Mouse (Mus musculus) kidney, adult 10 weeks (tissue): ENCODE measurements around the gene Ccno. TPM values are rescaled to one million over a fixed set of nuclear protein-coding genes. Genes with fewer than 3 reads are reported as not detected.

Source experiments
- polyA plus RNA-seq: library from polyadenylated mRNA; stranded (reverse); fragments of 350-450 nt; fragmentation: Illumina TruSeq; extraction: RNeasy Lipid Tissue Mini Kit (QIAGEN cat#74804); gene quantifications from one replicate; pipeline ENCODE4 v1.2.3, GENCODE M21; 2014; ENCODE audit warnings: low read depth, low replicate concordance

Gene Ccno
- polyA plus RNA-seq = not detected

DNA sequence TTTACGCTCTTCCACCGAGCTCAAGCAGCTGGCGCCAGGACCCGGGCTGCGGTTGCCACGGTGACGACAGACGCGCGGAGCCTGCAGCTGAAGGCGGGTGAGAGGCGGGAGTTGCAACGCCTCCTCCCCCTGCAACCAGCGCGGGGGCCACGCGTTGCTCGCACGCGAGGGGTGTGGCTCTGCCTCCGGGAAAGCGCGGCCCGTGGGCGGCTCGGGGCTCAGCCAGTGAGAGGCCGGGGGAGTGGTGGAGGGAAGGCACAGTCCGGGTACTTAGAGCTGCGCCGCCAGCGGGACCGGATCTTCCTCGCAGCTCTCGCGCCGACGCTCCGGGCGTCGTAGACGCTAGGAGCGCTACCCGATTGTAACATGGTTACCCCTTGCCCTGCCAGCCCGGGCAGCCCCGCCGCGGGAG is at the start of gene Ccno:
Ccno (plus strand) TSS at position 271 of the 412 bp plus-strand sequence.

GRCm38 (mm10) chr13:112993531-112994152 is 6.0 kb downstream of the Ccno start, which contains the start of gene Mcidas:
TSS of gene Mcidas (plus strand) at chr13:112993845.

DNA sequence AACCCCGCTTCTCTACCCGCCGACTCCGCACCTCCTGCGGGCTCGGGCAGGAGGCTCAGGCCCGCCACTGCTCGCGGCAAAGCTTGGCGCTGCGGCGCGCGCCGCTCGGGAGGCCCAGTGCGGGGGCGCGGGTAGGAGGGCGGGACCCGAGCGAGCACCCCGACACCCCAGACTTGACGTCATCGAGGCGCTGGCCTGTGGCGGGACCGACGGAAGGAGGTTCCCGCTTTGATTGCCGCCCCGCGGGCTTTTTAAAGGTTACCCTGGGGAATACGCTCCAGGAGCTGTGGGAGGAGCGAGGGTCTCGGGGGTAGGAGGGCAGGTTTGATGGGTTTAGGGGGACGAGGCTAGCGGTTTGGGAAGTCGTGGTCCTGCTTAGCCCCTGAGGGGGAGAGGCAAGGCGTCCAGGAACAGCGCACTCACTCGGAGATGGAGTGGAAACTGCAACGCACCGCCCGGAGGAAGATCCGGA is 47.4 kb downstream of the Ccno start, which contains the start of gene Cdc20b:
Cdc20b (plus strand) TSS at position 162 of the 472 bp plus-strand sequence.

Other genes with a start within 250 kb of the Ccno start
- gene Plpp1, start 187.0 kb upstream of the Ccno start, polyA plus RNA-seq = 159 TPM
- gene Mtrex, start 60.4 kb upstream of the Ccno start, polyA plus RNA-seq = 92.1 TPM
- gene Dhx29, start 60.3 kb upstream of the Ccno start, polyA plus RNA-seq = 31.1 TPM
- not detected for gene Mcidas, start 6.0 kb downstream of the Ccno start, polyA plus RNA-seq
- gene Cdc20b, start 47.3 kb downstream of the Ccno start, polyA plus RNA-seq = not detected
- gene Gpx8, start 58.6 kb downstream of the Ccno start, polyA plus RNA-seq = 84.7 TPM
- not detected for gene Gzma, start 113.2 kb downstream of the Ccno start, polyA plus RNA-seq
- 60.4 TPM for gene Esm1, start 221.9 kb downstream of the Ccno start, polyA plus RNA-seq
- not detected for gene Gzmk, start 238.1 kb downstream of the Ccno start, polyA plus RNA-seq